Mouse (Mus musculus): ENCODE measurements around the gene Rhbdd3. TPM values are rescaled to one million over a fixed set of nuclear protein-coding genes. Genes with fewer than 3 reads are reported as not detected.

Gene Rhbdd3
- polyA plus RNA-seq, 1 experiment = 31.6 TPM

Other genes starting within 250 kb of the Rhbdd3 start
- 67.6 and 67.9 TPM in 2 replicates for gene Nf2, start 249.4 kb upstream of the Rhbdd3 start, polyA plus RNA-seq (2012; rRNA removed)
- 74.8 and 76.4 TPM in 2 replicates for gene Nipsnap1, start 225.0 kb upstream of the Rhbdd3 start, polyA plus RNA-seq (2012; rRNA removed)
- 42.0 and 45.4 TPM in 2 replicates for gene Thoc5, start 203.6 kb upstream of the Rhbdd3 start, polyA plus RNA-seq (2012; rRNA removed)
- 23.7 and 28.0 TPM in 2 replicates for gene Nefh, start 150.9 kb upstream of the Rhbdd3 start, polyA plus RNA-seq (2012; rRNA removed)
- 150 and 165 TPM in 2 replicates for gene Ap1b1, start 112.1 kb upstream of the Rhbdd3 start, polyA plus RNA-seq (2012; rRNA removed)
- 78.9 and 79.5 TPM in 2 replicates for gene Rasl10a, start 40.8 kb upstream of the Rhbdd3 start, polyA plus RNA-seq (2012; rRNA removed)
- gene Gas2l1, start 33.6 kb upstream of the Rhbdd3 start, polyA plus RNA-seq (2012; rRNA removed) = 89.1 and 98.7 TPM in 2 replicates
- 513 and 799 TPM in 2 replicates for gene Ewsr1, start 340 bp downstream of the Rhbdd3 start, polyA plus RNA-seq (2012; rRNA removed)
- gene Emid1, start 53.3 kb downstream of the Rhbdd3 start, polyA plus RNA-seq (2012; rRNA removed) = 12.3 and 21.7 TPM in 2 replicates
- gene Kremen1, start 162.6 kb downstream of the Rhbdd3 start, polyA plus RNA-seq (2012; rRNA removed) = 11.6 and 12.7 TPM in 2 replicates